Mouse (Mus musculus) frontal cortex, postnatal 25 days (tissue): ENCODE measurements at regions not wholly inside any gene's neighbourhood (a gene's known extent, or its start where the extent isn't known, plus 50 kb on each side); places are given as distances from the start of the nearest gene placed in this dataset.
"Not testable (repeated sequence)": the region's sequence is repeated elsewhere in the genome, so short reads cannot be mapped to it uniquely, and the experiment has no call there.

Experiments used
- DNase-seq, 2 experiments: peaks; one replicate each; pipeline ENCODE4 v3.0.0; 2022; ENCODE audit warnings: low spot score in 2 of 2

GRCm38 (mm10) chr9:115777097-115777864, 132.0 kb upstream of the Gadl1 start:
- DNase-seq, result no peak

- DNase-seq, result no peak
Observed at GRCm38 (mm10) chr9:115778862-115779261, 130.4 kb upstream of the Gadl1 start.

- no peak for DNase-seq
Observed at GRCm38 (mm10) chr9:115799330-115799729, 109.9 kb upstream of the Gadl1 start.

- no peak for DNase-seq
Observed at GRCm38 (mm10) chr9:115800624-115801023, 108.6 kb upstream of the Gadl1 start.

- DNase-seq, result no peak
Observed at GRCm38 (mm10) chr9:115803071-115803470, 106.2 kb upstream of the Gadl1 start.

GRCm38 (mm10) chr9:115805224-115805623, 104.0 kb upstream of the Gadl1 start:
- DNase-seq, result no peak

- DNase-seq, result no peak
Observed at GRCm38 (mm10) chr9:115806018-115806702, 103.1 kb upstream of the Gadl1 start.

GRCm38 (mm10) chr9:115840186-115840585, 69.1 kb upstream of the Gadl1 start:
- DNase-seq, result no peak

- DNase-seq, result no peak
Observed at GRCm38 (mm10) chr9:115840791-115841190, 68.5 kb upstream of the Gadl1 start.

GRCm38 (mm10) chr9:115841684-115842083, 67.6 kb upstream of the Gadl1 start:
- DNase-seq, result no peak

- DNase-seq, result no peak
Observed at GRCm38 (mm10) chr9:115844340-115844739, 64.9 kb upstream of the Gadl1 start.

- DNase-seq, result no peak
Observed at GRCm38 (mm10) chr9:115845091-115845490, 64.2 kb upstream of the Gadl1 start.

GRCm38 (mm10) chr9:115847289-115848074, 61.8 kb upstream of the Gadl1 start:
- DNase-seq, result no peak

- not testable (repeated sequence) for DNase-seq
Observed at GRCm38 (mm10) chr9:115853210-115853842, 55.9 kb upstream of the Gadl1 start.

GRCm38 (mm10) chr9:115857301-115857700, 52.0 kb upstream of the Gadl1 start:
- no peak for DNase-seq

GRCm38 (mm10) chr9:115858848-115859247, 50.4 kb upstream of the Gadl1 start:
- DNase-seq, result no peak
